8 mouse cellular contexts compared by ENCODE assay signal in the genomic region with DNA sequence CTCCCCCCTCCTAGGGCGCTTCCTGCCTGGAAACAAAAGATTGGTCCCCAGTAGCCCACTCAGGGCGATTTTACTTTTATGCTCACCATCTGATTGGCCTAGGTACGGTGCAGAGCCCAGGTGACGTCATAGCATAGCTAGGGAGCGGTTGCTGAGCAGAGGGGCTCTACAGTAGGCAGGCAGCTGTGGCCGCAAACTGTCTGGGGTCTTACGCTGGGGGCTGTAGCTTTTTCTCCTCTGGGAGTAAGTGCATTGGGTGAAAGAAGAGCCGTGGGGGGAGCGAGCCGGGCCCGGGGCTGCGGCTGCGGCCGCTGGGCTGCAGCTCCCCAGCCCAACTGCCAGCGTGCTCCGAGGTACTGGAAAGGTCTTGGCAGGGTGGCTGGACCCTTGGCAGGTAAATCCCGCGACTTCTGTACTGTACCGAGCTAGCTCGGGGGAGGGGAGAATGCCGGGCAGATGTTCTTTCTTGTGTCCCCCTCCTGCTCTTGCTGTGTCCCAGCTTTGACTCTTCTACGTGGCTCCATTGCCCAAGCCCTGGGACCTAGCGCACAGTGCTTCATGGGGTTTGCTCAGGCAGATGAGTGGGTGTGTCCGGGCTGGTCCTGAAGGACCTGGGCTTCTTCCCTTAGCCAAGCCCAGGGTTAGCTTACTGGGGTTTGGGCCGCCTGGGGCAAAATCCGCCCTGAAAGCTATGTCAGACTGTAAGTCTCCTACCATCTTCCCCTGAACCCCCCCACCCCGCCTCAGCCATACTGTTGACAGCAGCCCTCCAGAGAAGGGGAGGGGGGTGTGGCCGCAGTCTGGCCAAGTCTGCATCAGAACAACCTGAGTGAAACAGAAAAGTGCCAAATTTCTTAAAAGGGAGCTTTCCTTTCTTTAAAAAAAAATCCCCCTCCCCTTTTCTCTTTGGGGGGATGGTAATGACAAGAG.
DNase-seq lines count a peak whose midpoint lies in the region; ATAC-seq and TF ChIP-seq lines count a peak whose summit lies in the region.

No protein-coding gene starts in this region.

- 0 out of 2 replicates have a peak overlapping the region, but pooled peaks have one; percentile 43 for H3K9ac ChIP-seq in ES-E14 (ENCODE audit: insufficient read depth, low read depth, low read length, poor library complexity, severe bottlenecking)
- peak overlapping the region; percentile 70 for H3K9ac ChIP-seq in embryonic facial prominence, embryonic 13.5 days
- H3K9ac ChIP-seq in stomach, embryonic 15.5 days = no peak overlapping the region

- H3K9me3 ChIP-seq in ES-E14 (ENCODE audit: control insufficient read depth, insufficient read depth, low read depth, low read length) = no peaks in the 10 kb centered on the region
- H3K9me3 ChIP-seq in embryonic facial prominence, embryonic 13.5 days = no peaks in the 10 kb centered on the region
- no peaks in the 10 kb centered on the region for H3K9me3 ChIP-seq in hindbrain, embryonic 10.5 days
- H3K9me3 ChIP-seq in midbrain, embryonic 10.5 days (replicated peaks) = 0 out of 2 replicates have a peak, but pooled peaks cover 4% of the 10 kb centered on the region
- no peaks in the 10 kb centered on the region for H3K9me3 ChIP-seq in stomach, embryonic 15.5 days

- DNase-seq in ES-E14 (ENCODE audit: low read depth, low spot score) = peak; percentile 36
- DNase-seq in adrenal gland, postnatal 25 days = peak; percentile 18
- DNase-seq in hindbrain, embryonic 10.5 days (ENCODE audit: low spot score) = peak; percentile 59
- peak; percentile 20 to 49 for DNase-seq in left cerebral cortex, adult 9 months (ENCODE audit: low spot score in 2 of 2)
- peak; percentile 39 for DNase-seq in midbrain, embryonic 10.5 days (ENCODE audit: low spot score)
- no peak for DNase-seq in spleen, postnatal 14 days (ENCODE audit: low spot score in 2 of 2)

- H3K27me3 ChIP-seq in embryonic facial prominence, embryonic 13.5 days = peaks cover 34% of the 10 kb centered on the region
- peaks cover 62% of the 10 kb centered on the region for H3K27me3 ChIP-seq in hindbrain, embryonic 10.5 days (ENCODE audit: insufficient read depth, poor library complexity, severe bottlenecking)
- H3K27me3 ChIP-seq in midbrain, embryonic 10.5 days (ENCODE audit: low read depth, poor library complexity, severe bottlenecking) = peaks cover 99% of the 10 kb centered on the region
- H3K27me3 ChIP-seq in stomach, embryonic 15.5 days (replicated peaks) = no peaks in the 10 kb centered on the region

- 22% methylated on average over 21 of the region's 28 CpGs for WGBS in embryonic facial prominence, embryonic 13.5 days
- 23% methylated on average over 28 of the region's 28 CpGs for WGBS in hindbrain, embryonic 10.5 days
- 21% methylated on average over 26 of the region's 28 CpGs for WGBS in midbrain, embryonic 10.5 days
- 19% methylated on average over 28 of the region's 28 CpGs for WGBS in stomach, embryonic 15.5 days

- in situ Hi-C loops in ES-E14 (cut with MboI; ENCODE audit: low sequenced_read_pairs in 2 of 2, unreplicated experiment in 2 of 2) = no loop called here

- peak overlapping the region; percentile 69 to 71 for H3K4me3 ChIP-seq in ES-E14 (ENCODE audit: insufficient read depth in 1 of 2, low read depth in 1 of 2, low read length in 2 of 2, poor library complexity in 1 of 2, severe bottlenecking in 1 of 2)
- peak overlapping the region; percentile 53 for H3K4me3 ChIP-seq in embryonic facial prominence, embryonic 13.5 days
- H3K4me3 ChIP-seq in hindbrain, embryonic 10.5 days = peak overlapping the region; percentile 58
- peak overlapping the region; percentile 58 for H3K4me3 ChIP-seq in midbrain, embryonic 10.5 days
- H3K4me3 ChIP-seq in stomach, embryonic 15.5 days (replicated peaks) = peak overlapping the region; percentile 49

- no peaks in the 10 kb centered on the region for H3K4me1 ChIP-seq in ES-E14 (ENCODE audit: control insufficient read depth in 2 of 2, insufficient read depth in 2 of 2, low read length in 2 of 2, poor library complexity in 1 of 2)
- H3K4me1 ChIP-seq in embryonic facial prominence, embryonic 13.5 days = no peaks in the 10 kb centered on the region
- peaks cover 6% of the 10 kb centered on the region; the same call in 1 of the 2 replicates for H3K4me1 ChIP-seq in hindbrain, embryonic 10.5 days (replicated peaks)
- peaks cover 10% of the 10 kb centered on the region for H3K4me1 ChIP-seq in midbrain, embryonic 10.5 days
- H3K4me1 ChIP-seq in stomach, embryonic 15.5 days = no peaks in the 10 kb centered on the region

- no peak overlapping the region for H3K27ac ChIP-seq in ES-E14 (ENCODE audit: insufficient read depth, low read depth, low read length, poor library complexity, severe bottlenecking)
- no peak overlapping the region for H3K27ac ChIP-seq in embryonic facial prominence, embryonic 13.5 days
- H3K27ac ChIP-seq in hindbrain, embryonic 10.5 days = peak overlapping the region; percentile 83
- H3K27ac ChIP-seq in midbrain, embryonic 10.5 days (replicated peaks) = peak overlapping the region; percentile 73
- H3K27ac ChIP-seq in stomach, embryonic 15.5 days = no peak overlapping the region

- ATAC-seq in embryonic facial prominence, embryonic 13.5 days (ENCODE audit: insufficient number of reproducible peaks, insufficient read depth, low FRiP score, low TSS enrichment, low read depth) = peak; percentile 93
- peak; percentile 88 for ATAC-seq in stomach, embryonic 15.5 days (ENCODE audit: insufficient read depth, low FRiP score, low read depth)

- H3K36me3 ChIP-seq in ES-E14 (ENCODE audit: control insufficient read depth, insufficient read depth, low read length, poor library complexity, severe bottlenecking) = no peaks in the 10 kb centered on the region
- no peaks in the 10 kb centered on the region for H3K36me3 ChIP-seq in embryonic facial prominence, embryonic 13.5 days
- H3K36me3 ChIP-seq in hindbrain, embryonic 10.5 days = no peaks in the 10 kb centered on the region
- H3K36me3 ChIP-seq in midbrain, embryonic 10.5 days = no peaks in the 10 kb centered on the region
- no peaks in the 10 kb centered on the region for H3K36me3 ChIP-seq in stomach, embryonic 15.5 days

- H3K4me2 ChIP-seq in embryonic facial prominence, embryonic 13.5 days = peak overlapping the region; percentile 65
- H3K4me2 ChIP-seq in stomach, embryonic 15.5 days = peak overlapping the region; percentile 66

TF ChIP-seq in ES-E14, 5 proteins besides CTCF, POLR2A, EP300 and RAD21:
- no peak for TF ChIP-seq MAFK (IDR thresholded peaks at IDR 0.05; ENCODE audit: insufficient read depth, low read depth, low read length)
- no peak for TF ChIP-seq ZNF384 (IDR thresholded peaks at IDR 0.05; ENCODE audit: low read depth, low read length)
- no peak for TF ChIP-seq ZC3H11A (IDR thresholded peaks at IDR 0.05; ENCODE audit: borderline replicate concordance, low read depth, low read length)
- no peak for TF ChIP-seq HCFC1 (IDR thresholded peaks at IDR 0.05; ENCODE audit: borderline replicate concordance, insufficient read depth, low read length)
- no peak for TF ChIP-seq CHD2 (IDR thresholded peaks at IDR 0.05; ENCODE audit: low read depth, low read length)

Comparison
In these comparisons a context has a peak if more than half of its experiments do, and no peak if none do; other contexts are left out.
1. DNase-seq: peak in ES-E14 (single experiment), adrenal gland, postnatal 25 days (single experiment), hindbrain, embryonic 10.5 days (single experiment), left cerebral cortex, adult 9 months (2 of 2) and midbrain, embryonic 10.5 days (single experiment); none in spleen, postnatal 14 days (0 of 2).
2. H3K27ac ChIP-seq: peak in hindbrain, embryonic 10.5 days (single experiment) and midbrain, embryonic 10.5 days (single experiment); none in ES-E14 (single experiment), embryonic facial prominence, embryonic 13.5 days (single experiment) and stomach, embryonic 15.5 days (single experiment).
3. Peak in every context shown above with its lines, with median percentiles within 50 percentile points of each other: H3K4me3 ChIP-seq.